Mouse (Mus musculus): ENCODE measurements around the gene Tbc1d10a. TPM values are rescaled to one million over a fixed set of nuclear protein-coding genes. Genes with fewer than 3 reads are reported as not detected.

The Tbc1d10a gene
- 0.87 TPM for polyA plus RNA-seq (2014; fragmentation: Illumina TruSeq; extraction: RNeasy Lipid Tissue Mini Kit (QIAGEN cat#74804); ENCODE audit: low read depth, low replicate concordance)

GRCm38 (mm10) chr11:4186486-4187317, at the start of gene Tbc1d10a:
Gene Tbc1d10a (plus strand): TSS chr11:4186789.

DNA sequence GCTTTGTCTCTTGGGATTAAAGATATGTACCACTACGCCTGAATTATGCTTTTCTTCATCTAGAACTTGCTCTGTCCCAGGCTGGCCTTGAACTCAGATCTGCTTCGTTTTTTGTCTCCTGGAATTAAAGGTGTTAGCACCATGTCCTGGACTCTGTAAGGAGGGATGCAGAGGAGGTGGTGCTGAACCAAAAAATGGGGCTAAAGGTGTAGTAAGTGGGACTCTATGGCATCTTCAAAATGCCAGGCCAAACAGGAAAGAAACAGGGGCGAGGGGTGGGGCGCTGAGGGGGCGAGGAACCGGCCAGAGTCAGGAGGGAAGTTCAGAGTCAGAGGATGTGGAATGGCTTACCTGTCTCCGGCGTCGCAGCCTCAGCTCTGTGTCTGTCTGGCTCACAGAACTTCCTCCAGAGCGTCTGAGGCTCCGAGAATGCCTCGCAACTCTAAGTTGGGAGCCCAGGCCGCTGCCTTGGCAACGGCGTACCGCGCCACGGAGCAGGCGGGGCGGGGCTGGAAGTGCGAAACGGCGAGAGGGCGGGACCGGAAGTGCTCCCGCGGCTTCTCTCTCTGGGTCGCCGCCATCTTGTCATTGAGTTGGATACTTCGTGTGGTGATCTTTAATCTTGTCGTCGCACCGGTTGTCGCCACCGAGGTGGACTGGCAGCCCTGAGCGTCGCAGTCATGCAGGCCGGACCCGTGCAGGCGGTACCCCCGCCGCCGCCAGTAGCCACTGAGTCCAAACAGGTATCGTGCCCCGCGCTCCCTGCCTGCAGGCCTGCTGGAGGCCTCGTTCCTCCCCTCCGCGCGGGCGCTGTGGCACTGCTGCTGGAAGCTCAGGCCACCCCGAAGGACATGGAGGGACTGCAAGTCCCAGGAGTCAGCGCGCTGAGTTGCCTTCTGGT, 26.5 kb upstream of the Tbc1d10a start, which contains the start of the genes Ccdc157 and Sf3a1:
Gene Ccdc157 (minus strand): TSS at position 486 of the 901 bp plus-strand sequence.
Gene Sf3a1 (plus strand): TSS at position 543 of the 901 bp plus-strand sequence.

GRCm38 (mm10) chr11:4217914-4218629, 31.5 kb downstream of the Tbc1d10a start, which contains the start of gene Castor1:
Gene Castor1 (plus strand): TSS chr11:4218225.

DNA sequence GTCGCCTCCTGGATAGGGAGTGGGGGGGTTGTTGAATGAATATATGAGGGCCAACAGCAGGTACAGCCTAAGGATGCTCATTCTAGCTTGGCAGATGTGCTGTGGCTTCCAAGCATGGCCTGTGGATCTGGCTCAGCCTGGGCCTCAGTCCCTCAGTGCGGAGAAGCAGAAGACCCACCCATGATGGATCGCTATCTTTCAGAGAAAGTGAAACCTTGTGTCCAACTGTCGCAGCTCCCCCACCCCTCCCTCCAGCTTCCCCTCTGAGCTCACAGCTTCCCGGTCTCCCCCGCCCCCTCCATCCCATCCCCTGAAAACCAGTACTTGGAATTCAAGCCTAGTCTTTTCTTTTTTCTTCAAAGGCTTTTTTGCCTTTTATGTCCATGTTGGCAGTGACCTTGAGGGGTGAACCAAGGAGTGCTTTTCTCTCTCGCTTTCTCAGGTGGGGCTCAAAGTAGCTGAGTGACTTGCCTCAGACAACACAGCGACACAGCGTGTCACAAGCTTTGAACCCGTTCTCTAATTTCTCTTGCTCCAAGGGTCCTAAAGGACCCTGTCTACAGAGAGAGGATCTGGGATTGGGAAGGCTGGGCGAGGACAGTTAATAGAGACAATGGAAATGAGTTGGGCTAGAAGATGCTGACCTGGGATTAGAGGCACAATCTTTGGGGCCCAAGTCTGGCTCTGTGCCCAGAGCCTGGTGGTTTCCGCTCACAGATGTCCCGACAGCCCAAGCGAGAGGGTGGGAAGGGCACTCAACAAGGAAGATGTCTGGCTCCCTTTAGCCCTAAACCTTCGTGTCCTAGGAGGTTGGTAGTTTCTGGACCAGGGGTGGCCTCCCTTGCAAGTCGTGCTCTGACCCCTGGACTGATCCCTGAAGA, 49.3 kb downstream of the Tbc1d10a start, which contains the start of gene Osm:
Gene Osm (plus strand): TSS at position 756 of the 881 bp plus-strand sequence.

DNA sequence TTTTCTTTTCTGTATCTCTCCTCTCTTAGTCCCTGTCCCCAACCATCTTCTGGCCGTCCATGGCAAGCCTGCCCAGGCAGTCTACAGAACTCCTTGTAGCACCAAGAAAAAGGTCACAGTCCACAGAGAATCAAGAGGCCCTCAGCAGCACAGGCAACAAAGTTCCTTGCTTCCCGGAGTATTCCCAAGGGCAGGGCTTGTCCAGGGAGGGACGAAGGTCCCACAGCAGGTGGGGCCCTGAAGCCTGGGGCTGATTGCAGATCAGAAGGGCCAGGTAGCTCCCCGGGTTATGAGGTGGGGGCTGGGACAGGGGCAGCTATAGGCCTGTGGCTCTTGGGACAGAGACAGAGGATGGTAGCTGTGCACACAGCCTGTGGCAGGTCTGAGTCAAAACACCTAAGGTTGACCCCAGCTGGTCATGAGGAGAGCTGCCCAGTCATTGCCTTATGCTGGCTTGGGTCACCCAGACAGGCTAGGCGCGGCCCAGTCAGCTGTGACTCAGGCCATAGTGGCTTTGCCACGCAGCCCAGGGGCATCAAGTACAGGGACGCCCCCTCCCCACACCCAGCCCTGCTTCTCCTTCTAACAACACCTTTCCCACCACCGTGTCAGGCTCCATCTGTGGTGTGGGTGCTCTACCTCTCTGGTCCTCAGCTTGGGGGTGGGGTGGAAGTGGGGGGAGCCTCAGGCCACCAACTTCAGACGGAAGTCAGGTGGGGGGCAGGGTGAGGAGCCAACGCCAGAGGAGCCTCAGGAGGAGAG, 70.4 kb downstream of the Tbc1d10a start, which contains the start of gene Lif:
Gene Lif (plus strand): TSS at position 712 of the 762 bp plus-strand sequence.

Other genes starting within 250 kb of the Tbc1d10a start
- 11.5 TPM for gene Pes1, start 222.8 kb upstream of the Tbc1d10a start, polyA plus RNA-seq (2014; fragmentation: Illumina TruSeq; extraction: RNeasy Lipid Tissue Mini Kit (QIAGEN cat#74804); ENCODE audit: low read depth, low replicate concordance)
- gene 4930556J24Rik, start 210.0 kb upstream of the Tbc1d10a start, polyA plus RNA-seq (2014; fragmentation: Illumina TruSeq; extraction: RNeasy Lipid Tissue Mini Kit (QIAGEN cat#74804); ENCODE audit: low read depth, low replicate concordance): not detected
- not detected for gene Gal3st1, start 203.2 kb upstream of the Tbc1d10a start, polyA plus RNA-seq (2014; fragmentation: Illumina TruSeq; extraction: RNeasy Lipid Tissue Mini Kit (QIAGEN cat#74804); ENCODE audit: low read depth, low replicate concordance)
- gene Sec14l4, start 155.3 kb upstream of the Tbc1d10a start, polyA plus RNA-seq (2014; fragmentation: Illumina TruSeq; extraction: RNeasy Lipid Tissue Mini Kit (QIAGEN cat#74804); ENCODE audit: low read depth, low replicate concordance): 73.8 TPM
- not detected for gene Sec14l3, start 121.9 kb upstream of the Tbc1d10a start, polyA plus RNA-seq (2014; fragmentation: Illumina TruSeq; extraction: RNeasy Lipid Tissue Mini Kit (QIAGEN cat#74804); ENCODE audit: low read depth, low replicate concordance)
- gene Mtfp1, start 91.3 kb upstream of the Tbc1d10a start, polyA plus RNA-seq (2014; fragmentation: Illumina TruSeq; extraction: RNeasy Lipid Tissue Mini Kit (QIAGEN cat#74804); ENCODE audit: low read depth, low replicate concordance): 17.1 TPM
- 293 TPM for gene Sec14l2, start 63.4 kb upstream of the Tbc1d10a start, polyA plus RNA-seq (2014; fragmentation: Illumina TruSeq; extraction: RNeasy Lipid Tissue Mini Kit (QIAGEN cat#74804); ENCODE audit: low read depth, low replicate concordance)
- gene Rnf215, start 51.6 kb upstream of the Tbc1d10a start, polyA plus RNA-seq (2014; fragmentation: Illumina TruSeq; extraction: RNeasy Lipid Tissue Mini Kit (QIAGEN cat#74804); ENCODE audit: low read depth, low replicate concordance): 2.9 TPM
- gene Ccdc157, start 26.5 kb upstream of the Tbc1d10a start, polyA plus RNA-seq (2014; fragmentation: Illumina TruSeq; extraction: RNeasy Lipid Tissue Mini Kit (QIAGEN cat#74804); ENCODE audit: low read depth, low replicate concordance): 4.3 TPM
- 5.6 TPM for gene Sf3a1, start 26.4 kb upstream of the Tbc1d10a start, polyA plus RNA-seq (2014; fragmentation: Illumina TruSeq; extraction: RNeasy Lipid Tissue Mini Kit (QIAGEN cat#74804); ENCODE audit: low read depth, low replicate concordance)
- gene Castor1, start 31.4 kb downstream of the Tbc1d10a start, polyA plus RNA-seq (2014; fragmentation: Illumina TruSeq; extraction: RNeasy Lipid Tissue Mini Kit (QIAGEN cat#74804); ENCODE audit: low read depth, low replicate concordance): not detected
- gene Osm, start 49.6 kb downstream of the Tbc1d10a start, polyA plus RNA-seq (2014; fragmentation: Illumina TruSeq; extraction: RNeasy Lipid Tissue Mini Kit (QIAGEN cat#74804); ENCODE audit: low read depth, low replicate concordance): not detected
- gene Lif, start 70.8 kb downstream of the Tbc1d10a start, polyA plus RNA-seq (2014; fragmentation: Illumina TruSeq; extraction: RNeasy Lipid Tissue Mini Kit (QIAGEN cat#74804); ENCODE audit: low read depth, low replicate concordance): not detected

All from liver, adult 10 weeks (tissue).